Comparison of ENCODE assay signal across 11 mouse cellular contexts in the genomic region with DNA sequence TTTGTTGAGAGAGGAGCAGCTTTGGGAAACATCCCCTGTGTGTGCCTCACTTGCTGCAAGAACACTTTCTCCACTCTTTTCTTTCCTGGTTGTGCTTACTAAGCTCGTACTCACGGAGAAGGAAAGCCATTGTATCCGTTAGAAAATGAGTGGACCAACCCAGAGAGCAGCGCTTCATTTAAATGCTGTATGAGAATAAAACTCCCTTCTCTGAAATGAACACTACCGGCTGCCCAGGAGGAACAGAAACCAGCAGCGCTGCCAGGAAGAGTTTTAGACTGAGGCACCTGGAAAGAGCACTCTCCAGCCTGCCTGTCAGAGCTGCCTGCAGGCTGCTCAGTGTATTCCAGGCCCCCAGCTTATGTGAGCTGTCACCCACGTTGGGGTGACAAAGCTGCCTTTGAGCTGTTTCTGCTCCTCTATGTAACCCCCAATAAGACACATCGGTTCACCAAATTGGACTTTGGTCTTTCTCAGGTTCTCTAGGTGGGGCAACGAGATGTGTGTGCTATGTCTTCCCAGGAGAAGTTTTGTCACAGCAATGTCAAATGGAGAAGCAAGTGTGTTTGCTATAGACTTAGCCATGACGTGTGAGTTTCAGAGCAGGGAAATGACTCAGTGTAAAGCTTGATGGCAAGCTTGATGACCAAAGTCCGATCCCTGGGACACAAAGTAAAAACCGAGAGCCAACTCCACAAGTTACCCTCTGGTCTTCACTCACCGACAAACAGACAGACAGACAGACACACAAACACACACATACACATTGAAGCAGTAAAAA. TPM values are rescaled to one million over a fixed set of nuclear protein-coding genes. Genes with fewer than 3 reads are reported as not detected.
DNase-seq lines count a peak whose midpoint lies in the region; ATAC-seq and TF ChIP-seq lines count a peak whose summit lies in the region.
"Had no signal": no experiment of that assay in that cellular context is flagged by ENCODE, and none has a peak within 500 bp of the region (broad histone marks: within the 10 kb centered on the region; RNA-seq: fewer than 3 reads in every experiment).

No protein-coding gene starts in this region.

- ATAC-seq in forebrain, embryonic 13.5 days, result no peak
- no peak for ATAC-seq in limb, embryonic 13.5 days (ENCODE audit: low FRiP score, low read depth)
- ATAC-seq in intestine, embryonic 14.5 days (replicated peaks; ENCODE audit: low FRiP score, low TSS enrichment, low read depth), result peak; percentile 81

- peaks cover 9% of the 10 kb centered on the region for H3K4me1 ChIP-seq in forebrain, embryonic 13.5 days
- H3K4me1 ChIP-seq in forebrain, embryonic 10.5 days, result peaks cover 12% of the 10 kb centered on the region
- peaks cover 10% of the 10 kb centered on the region for H3K4me1 ChIP-seq in limb, embryonic 13.5 days
- peaks cover 7% of the 10 kb centered on the region for H3K4me1 ChIP-seq in limb, embryonic 10.5 days
- peaks cover 12% of the 10 kb centered on the region; the same call in 1 of the 2 replicates for H3K4me1 ChIP-seq in intestine, embryonic 14.5 days (replicated peaks; ENCODE audit: control insufficient read depth, insufficient read depth, low read length)
- H3K4me1 ChIP-seq in thymus, adult 2 months (replicated peaks; ENCODE audit: control insufficient read depth, insufficient read depth, low read length), result 0 out of 2 replicates have a peak, but pooled peaks cover 6% of the 10 kb centered on the region

- H3K27me3 ChIP-seq in forebrain, embryonic 13.5 days, result no peaks in the 10 kb centered on the region
- peaks cover 6% of the 10 kb centered on the region; the same call in 1 of the 2 replicates for H3K27me3 ChIP-seq in forebrain, embryonic 10.5 days (ENCODE audit: poor library complexity, severe bottlenecking)
- H3K27me3 ChIP-seq in limb, embryonic 13.5 days, result no peaks in the 10 kb centered on the region
- no peaks in the 10 kb centered on the region for H3K27me3 ChIP-seq in limb, embryonic 10.5 days (ENCODE audit: low read depth, poor library complexity, severe bottlenecking)
- no peaks in the 10 kb centered on the region for H3K27me3 ChIP-seq in intestine, embryonic 14.5 days (replicated peaks; ENCODE audit: control insufficient read depth, insufficient read depth, low read length)
- H3K27me3 ChIP-seq in thymus, adult 2 months (ENCODE audit: control insufficient read depth, insufficient read depth, low read length), result no peaks in the 10 kb centered on the region; the same call in 1 of the 2 replicates
- H3K27me3 ChIP-seq: neural tube, embryonic 12.5 days had no signal

- H3K9ac ChIP-seq in forebrain, embryonic 13.5 days, result no peak overlapping the region
- H3K9ac ChIP-seq in limb, embryonic 13.5 days, result no peak overlapping the region
- H3K9ac ChIP-seq in intestine, embryonic 14.5 days (ENCODE audit: low read length), result no peak overlapping the region
- H3K9ac ChIP-seq: neural tube, embryonic 12.5 days had no signal

- DNase-seq in forebrain, embryonic 10.5 days (ENCODE audit: extremely low spot score, low spot score), result no peak
- no peak for DNase-seq in limb, embryonic 10.5 days (ENCODE audit: low spot score)
- DNase-seq in intestine, embryonic 14.5 days (ENCODE audit: low spot score), result peak; percentile 54
- peak; percentile 31 to 40 for DNase-seq in spleen, adult 18-20 months
- no peak for DNase-seq in ovary, postnatal 10 days (ENCODE audit: low spot score)
- no peak for DNase-seq in thymus, adult 2 months
- DNase-seq: heart, postnatal 36 days had no signal

- 41% methylated on average over 13 of the region's 13 CpGs for WGBS in forebrain, embryonic 13.5 days
- 43% methylated on average over 13 of the region's 13 CpGs for WGBS in forebrain, embryonic 10.5 days
- WGBS in limb, embryonic 13.5 days, result 58% methylated on average over 13 of the region's 13 CpGs
- 70% methylated on average over 13 of the region's 13 CpGs for WGBS in limb, embryonic 10.5 days
- WGBS in intestine, embryonic 14.5 days, result 51% methylated on average over 13 of the region's 13 CpGs
- 58% methylated on average over 13 of the region's 13 CpGs for WGBS in thymus, adult 2 months

- TF ChIP-seq CTCF in thymus, adult 2 months (IDR thresholded peaks at IDR 0.05; ENCODE audit: borderline replicate concordance, control insufficient read depth, extremely low read depth, insufficient read depth, low read length, poor library complexity), result no peak

- H3K9me3 ChIP-seq in forebrain, embryonic 13.5 days (replicated peaks), result no peaks in the 10 kb centered on the region
- no peaks in the 10 kb centered on the region for H3K9me3 ChIP-seq in forebrain, embryonic 10.5 days
- H3K9me3 ChIP-seq in limb, embryonic 13.5 days, result no peaks in the 10 kb centered on the region
- no peaks in the 10 kb centered on the region for H3K9me3 ChIP-seq in limb, embryonic 10.5 days (replicated peaks)
- no peaks in the 10 kb centered on the region for H3K9me3 ChIP-seq in intestine, embryonic 14.5 days (ENCODE audit: control insufficient read depth, low read length)
- H3K9me3 ChIP-seq: neural tube, embryonic 12.5 days had no signal

- peak overlapping the region; percentile 3; the same call in 1 of the 2 replicates for H3K4me2 ChIP-seq in forebrain, embryonic 13.5 days
- H3K4me2 ChIP-seq in limb, embryonic 13.5 days (replicated peaks), result peak overlapping the region; percentile 15; the same call in 1 of the 2 replicates
- H3K4me2 ChIP-seq in intestine, embryonic 14.5 days (ENCODE audit: low read length), result peak overlapping the region; percentile 6
- H3K4me2 ChIP-seq: neural tube, embryonic 12.5 days had no signal

- no peak overlapping the region for H3K27ac ChIP-seq in forebrain, embryonic 13.5 days
- H3K27ac ChIP-seq in forebrain, embryonic 10.5 days, result no peak overlapping the region
- H3K27ac ChIP-seq in limb, embryonic 13.5 days, result no peak overlapping the region
- no peak overlapping the region for H3K27ac ChIP-seq in limb, embryonic 10.5 days
- H3K27ac ChIP-seq in intestine, embryonic 14.5 days (ENCODE audit: low read depth), result no peak overlapping the region
- no peak overlapping the region for H3K27ac ChIP-seq in thymus, adult 2 months (ENCODE audit: control insufficient read depth, insufficient read depth, low read length)
- H3K27ac ChIP-seq: neural tube, embryonic 12.5 days had no signal

- no peak for TF ChIP-seq POLR2A in thymus, adult 2 months (IDR thresholded peaks at IDR 0.05; ENCODE audit: control insufficient read depth, extremely low read depth, insufficient read depth, low read length, poor library complexity)

- H3K4me3 ChIP-seq in forebrain, embryonic 13.5 days, result no peak overlapping the region
- no peak overlapping the region for H3K4me3 ChIP-seq in forebrain, embryonic 10.5 days
- H3K4me3 ChIP-seq in limb, embryonic 13.5 days, result no peak overlapping the region
- H3K4me3 ChIP-seq in limb, embryonic 10.5 days, result no peak overlapping the region
- no peak overlapping the region for H3K4me3 ChIP-seq in intestine, embryonic 14.5 days (ENCODE audit: low read depth, low read length)
- H3K4me3 ChIP-seq in thymus, adult 2 months (ENCODE audit: control insufficient read depth, insufficient read depth, low read length), result no peak overlapping the region
- H3K4me3 ChIP-seq: erythroblast, embryonic 14.5 days; neural tube, embryonic 12.5 days had no signal

- no peaks in the 10 kb centered on the region for H3K36me3 ChIP-seq in forebrain, embryonic 13.5 days (ENCODE audit: poor library complexity, severe bottlenecking)
- no peaks in the 10 kb centered on the region for H3K36me3 ChIP-seq in forebrain, embryonic 10.5 days (replicated peaks)
- H3K36me3 ChIP-seq in limb, embryonic 13.5 days, result no peaks in the 10 kb centered on the region
- H3K36me3 ChIP-seq in limb, embryonic 10.5 days, result no peaks in the 10 kb centered on the region
- no peaks in the 10 kb centered on the region for H3K36me3 ChIP-seq in intestine, embryonic 14.5 days (ENCODE audit: control insufficient read depth, insufficient read depth, low read length)
- no peaks in the 10 kb centered on the region for H3K36me3 ChIP-seq in thymus, adult 2 months (ENCODE audit: control insufficient read depth, insufficient read depth, low read length)
- H3K36me3 ChIP-seq: neural tube, embryonic 12.5 days had no signal

RNA-seq across cellular contexts. Expression of gene Tiparp, which starts 10.3 kb away (rescaled TPM):
- 28.1 and 29.1 TPM in 2 replicates for polyA plus RNA-seq in forebrain, embryonic 13.5 days (2015; fragmentation: Nextera tagmentation; extraction: Ambion mirVana)
- polyA plus RNA-seq in forebrain, embryonic 10.5 days (2016; fragmentation: Nextera tagmentation; extraction: Ambion mirVana), result 30.3 and 35.9 TPM in 2 replicates
- polyA plus RNA-seq in limb, embryonic 13.5 days (2015; fragmentation: Nextera tagmentation; extraction: Ambion mirVana), result 33.4 and 35.3 TPM in 2 replicates
- 37.5 and 45.9 TPM in 2 replicates for polyA plus RNA-seq in limb, embryonic 10.5 days (2016; fragmentation: Nextera tagmentation; extraction: Ambion mirVana)
- 46.1 and 49.5 TPM in 2 replicates for polyA plus RNA-seq in intestine, embryonic 14.5 days (2014; fragmentation: Nextera tagmentation; extraction: Ambion mirVana)
- 6.3 and 6.6 TPM in 2 replicates for polyA plus RNA-seq in thymus, adult 2 months (2012; rRNA removed)

Comparison
In these comparisons a context has a peak if more than half of its experiments do, and no peak if none do; other contexts are left out.
1. DNase-seq: peak in intestine, embryonic 14.5 days (single experiment) and spleen, adult 18-20 months (2 of 2); none in forebrain, embryonic 10.5 days (single experiment), limb, embryonic 10.5 days (single experiment), ovary, postnatal 10 days (single experiment) and thymus, adult 2 months (single experiment).
2. Peak in every context shown above with its lines, with median percentiles within 50 percentile points of each other: H3K4me2 ChIP-seq.